Mouse (Mus musculus) embryonic fibroblast, embryonic 13.5 days (primary cell): ENCODE results near the gene Mip.

Experiments
- CTCF ChIP-seq: IDR thresholded peaks from 2 replicates; pipeline ENCODE4 v1.5.1; 2011; ENCODE audit warnings: mild to moderate bottlenecking, control low read depth, low read length, moderate library complexity, borderline replicate concordance; ENCODE audit not compliant: insufficient read depth
- POLR2A ChIP-seq: IDR thresholded peaks from 2 replicates; pipeline ENCODE4 v1.6.1; 2011; ENCODE audit warnings: low read depth, mild to moderate bottlenecking, control low read depth, low read length, moderate library complexity

DNA sequence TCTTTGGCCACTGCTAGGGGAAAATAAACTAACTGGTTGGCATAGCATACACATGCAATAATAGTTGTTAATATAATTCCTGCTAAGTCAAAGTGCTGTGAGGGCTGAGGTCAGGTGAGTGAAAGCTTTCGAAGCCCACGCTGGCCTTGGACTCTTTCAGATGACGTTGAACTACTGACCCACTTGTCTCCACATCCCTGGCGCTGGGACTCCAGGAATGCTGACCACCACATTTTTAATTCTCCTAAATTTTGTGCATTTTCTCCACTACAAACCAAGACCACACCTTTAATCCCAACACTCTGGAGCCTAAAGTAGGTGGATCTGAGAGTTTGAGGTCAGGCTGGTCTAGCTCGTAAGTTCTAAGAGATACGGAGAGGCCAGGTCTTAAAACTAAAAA, 32.5 kb upstream of the Mip start:
- TF ChIP-seq CTCF (no peak), POLR2A (no peak)
